Mouse (Mus musculus) skeletal muscle tissue, postnatal 0 days (tissue): Measurements from ENCODE around the gene Pdilt. TPM values are rescaled to one million over a fixed set of nuclear protein-coding genes. Genes with fewer than 3 reads are reported as not detected.

Experiments used
- polyA plus RNA-seq: library from polyadenylated mRNA; unstranded; fragments of >200 nt; fragmentation: Nextera tagmentation; extraction: Ambion mirVana; gene quantifications from 2 replicates; pipeline ENCODE4 v1.2.1, GENCODE M21; 2015

The Pdilt gene
- polyA plus RNA-seq, result not detected in 2 replicates

DNA sequence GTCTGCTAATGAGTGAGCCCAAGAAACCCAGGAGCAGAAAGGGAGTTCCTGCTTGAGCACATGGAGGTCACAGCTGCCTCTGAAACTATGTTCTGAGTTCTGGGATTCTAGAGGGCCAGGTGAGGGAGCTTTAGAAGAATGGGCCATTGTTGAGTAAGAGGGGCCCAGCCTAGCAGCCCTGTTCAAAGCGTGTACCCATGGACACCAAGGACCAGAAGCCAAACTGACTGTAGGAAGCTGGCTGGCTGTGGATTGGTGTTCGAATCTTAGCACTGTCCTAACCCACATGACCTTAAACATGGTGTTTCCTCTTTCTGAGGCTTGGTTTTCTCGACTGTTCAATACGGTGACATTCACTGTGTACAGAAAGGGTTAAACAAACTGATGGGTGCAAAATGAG lies at the start of gene Pdilt:
Gene Pdilt, minus strand, starts transcription at position 101 of the 400 bp plus-strand sequence.

DNA sequence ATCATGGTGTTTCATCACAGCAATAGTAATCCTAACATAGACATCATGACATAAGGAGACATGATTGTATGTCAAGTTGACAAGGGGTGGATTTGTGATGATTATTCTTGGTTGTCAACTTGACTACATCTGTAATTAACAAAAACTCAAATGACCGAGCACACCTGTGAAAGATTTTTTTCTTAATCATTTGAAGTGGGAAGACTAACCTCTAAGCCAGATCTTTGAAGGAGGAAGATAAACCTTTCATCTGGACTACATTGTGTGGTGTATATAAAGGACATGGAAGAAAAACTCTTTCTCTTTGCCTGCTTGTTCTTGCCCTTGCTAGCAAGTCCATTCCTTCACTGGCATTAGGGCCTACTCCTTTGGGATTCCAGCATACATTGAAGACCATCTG lies 30.8 kb upstream of the Pdilt start, which contains the start of gene Acsm2:
Gene Acsm2, plus strand, starts transcription at position 301 of the 400 bp plus-strand sequence.

DNA sequence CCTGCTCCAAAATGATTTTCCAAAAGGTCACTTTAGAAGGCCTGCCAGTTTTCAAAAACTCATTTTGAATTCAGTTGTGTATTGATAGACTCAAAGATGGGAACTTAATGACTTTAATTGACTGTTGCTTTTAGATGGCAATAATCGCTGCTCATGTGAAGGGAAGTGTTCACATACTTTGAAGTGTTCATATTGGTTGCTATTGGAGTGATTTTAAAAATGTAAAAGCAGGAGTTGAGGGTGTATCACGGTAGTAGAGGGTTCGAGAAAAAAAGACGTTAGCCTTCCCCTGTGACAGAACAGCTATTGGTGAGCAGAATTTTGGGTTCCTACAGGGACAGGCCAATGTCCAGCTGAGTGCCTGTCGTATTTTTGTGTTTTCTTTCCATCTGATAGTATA lies 4.1 kb downstream of the Pdilt start, which contains the start of gene Acsm5:
Gene Acsm5, plus strand, starts transcription at position 301 of the 400 bp plus-strand sequence.

DNA sequence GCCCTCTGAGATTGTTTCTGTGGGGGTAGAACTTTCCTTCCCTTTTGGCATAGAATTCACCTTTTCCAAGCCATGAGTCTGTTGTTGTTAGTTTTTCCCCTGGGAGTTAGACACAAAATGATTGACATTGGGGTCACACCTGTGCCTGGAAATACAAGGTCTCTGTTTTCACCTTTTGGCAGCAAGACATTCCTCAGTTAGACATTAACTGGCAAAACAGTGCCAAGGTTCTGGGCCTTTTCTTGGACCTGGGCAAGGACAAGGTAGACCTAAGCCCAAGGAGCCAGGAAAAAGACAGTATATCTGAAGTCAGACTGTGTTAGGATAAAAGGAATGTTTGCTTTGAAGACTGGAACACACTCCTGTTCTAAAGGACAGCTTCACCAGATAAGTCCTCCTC lies 44.0 kb downstream of the Pdilt start, which contains the start of gene Umod:
Gene Umod, minus strand, starts transcription at position 27 of the 400 bp plus-strand sequence.

DNA sequence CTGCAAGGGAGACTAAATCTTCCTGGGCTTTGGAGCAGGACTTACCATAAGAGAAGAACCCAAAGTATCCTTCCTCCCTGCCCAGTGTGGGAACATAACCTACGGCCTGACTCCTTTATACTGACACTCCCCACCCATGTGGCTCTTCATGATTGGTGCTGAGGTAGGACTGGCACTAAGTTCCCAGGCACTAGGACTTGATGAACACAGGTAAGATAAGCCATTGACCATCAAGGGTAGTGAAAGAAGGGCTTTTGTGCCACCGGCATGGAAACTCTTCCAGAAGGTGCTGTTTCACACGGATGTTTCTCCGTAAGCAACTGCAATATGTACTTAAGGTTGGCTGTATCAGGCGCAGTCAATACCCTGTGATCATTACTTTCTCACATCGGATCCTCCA lies 64.1 kb downstream of the Pdilt start, which contains the start of gene Gp2:
Gene Gp2, minus strand, starts transcription at position 101 of the 400 bp plus-strand sequence.

Other genes starting within 250 kb of the Pdilt start
- not detected in 2 replicates for gene Gp2, start 64.2 kb downstream of the Pdilt start, polyA plus RNA-seq
- not detected in 2 replicates for gene Umod, start 44.2 kb downstream of the Pdilt start, polyA plus RNA-seq
- gene Acsm5, start 4.0 kb downstream of the Pdilt start, polyA plus RNA-seq, result 0.09 and 0.49 TPM in 2 replicates
- gene Acsm2, start 30.9 kb upstream of the Pdilt start, polyA plus RNA-seq, result not detected in 2 replicates
- not detected in 2 replicates for gene Acsm1, start 83.5 kb upstream of the Pdilt start, polyA plus RNA-seq
- gene Acsm4, start 166.5 kb upstream of the Pdilt start, polyA plus RNA-seq, result 0.06 TPM in 1 of 2 replicates, not detected in the other
- 28.6 and 30.5 TPM in 2 replicates for gene Thumpd1, start 197.3 kb upstream of the Pdilt start, polyA plus RNA-seq
- gene Acsm3, start 237.4 kb upstream of the Pdilt start, polyA plus RNA-seq, result 0.08 and 0.63 TPM in 2 replicates